Mouse (Mus musculus) spleen, embryonic (tissue): Measurements from ENCODE around the gene Tgm7.
"Not testable (repeated sequence)": the region's sequence is repeated elsewhere in the genome, so short reads cannot be mapped to it uniquely, and the experiment has no call there.

ENCODE experiments used
- CTCF ChIA-PET: fragments of 350-600 bp; sonication (Branson Sonifier 250); formaldehyde crosslinking; loops from one replicate; lab custom pipeline; 2022; lab: Charles Lee

Tgm7 gene

DNA sequence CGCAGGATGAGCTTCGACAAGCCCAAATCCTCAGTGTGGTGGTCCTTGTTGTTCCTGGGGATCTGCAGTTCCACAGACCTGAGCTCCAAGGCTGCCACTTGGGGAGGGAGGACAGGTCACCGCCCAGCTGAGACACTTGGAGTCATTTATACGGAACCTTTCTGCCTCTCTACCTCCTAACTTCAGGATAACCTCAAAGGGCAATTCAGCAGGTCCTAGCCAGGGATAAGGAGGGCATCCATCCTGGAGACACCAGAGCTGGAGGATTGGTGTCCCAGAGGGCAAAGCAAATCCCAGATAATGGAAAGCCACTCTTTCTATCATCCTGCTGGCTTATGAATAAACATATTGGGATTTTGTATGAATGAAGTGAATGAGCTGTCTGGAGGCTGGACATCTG lies at the start of gene Tgm7:
TSS of gene Tgm7 (minus strand) at position 101 of the 400 bp plus-strand sequence.
- CTCF ChIA-PET = no interaction called here

DNA sequence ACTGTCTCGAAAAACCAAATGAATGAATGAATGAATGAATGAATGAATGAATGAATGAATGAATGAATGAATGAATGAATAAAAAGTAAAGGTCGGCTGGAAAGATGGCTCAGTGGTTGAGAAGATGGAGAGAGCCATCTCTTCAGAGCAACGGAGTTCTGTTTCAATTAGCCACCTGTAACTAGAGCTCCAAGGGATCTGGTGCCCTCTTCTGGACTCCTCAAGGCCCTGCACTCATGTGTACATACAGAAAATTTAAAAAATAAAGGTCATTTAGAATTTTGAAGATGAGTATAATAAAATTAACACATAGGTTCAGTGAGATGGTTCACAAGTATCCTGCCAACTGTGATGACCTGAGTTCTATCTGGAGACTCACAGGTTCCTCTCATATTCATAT lies 43.5 kb upstream of the Tgm7 start:
- CTCF ChIA-PET = no interaction called here

DNA sequence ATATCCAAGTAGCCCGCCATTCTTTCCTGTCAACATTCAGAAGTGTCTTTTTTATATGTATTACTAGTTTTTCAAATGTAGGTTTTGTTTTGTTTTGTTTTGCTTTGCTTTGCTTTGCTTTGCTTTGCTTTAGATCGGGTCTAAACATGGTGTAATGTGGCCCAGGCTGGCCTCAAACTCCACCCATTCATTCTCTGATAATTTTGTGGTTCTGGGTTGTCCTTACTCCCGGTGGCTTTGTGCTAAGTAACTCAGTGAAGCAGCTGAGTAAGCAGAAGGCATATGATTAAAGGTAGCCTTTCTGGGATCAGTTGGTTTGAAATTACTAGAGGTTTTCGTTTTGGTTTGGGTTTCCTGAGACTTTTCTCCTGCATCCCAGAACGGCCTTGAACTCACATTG lies 40.1 kb upstream of the Tgm7 start:
- CTCF ChIA-PET = no interaction called here

DNA sequence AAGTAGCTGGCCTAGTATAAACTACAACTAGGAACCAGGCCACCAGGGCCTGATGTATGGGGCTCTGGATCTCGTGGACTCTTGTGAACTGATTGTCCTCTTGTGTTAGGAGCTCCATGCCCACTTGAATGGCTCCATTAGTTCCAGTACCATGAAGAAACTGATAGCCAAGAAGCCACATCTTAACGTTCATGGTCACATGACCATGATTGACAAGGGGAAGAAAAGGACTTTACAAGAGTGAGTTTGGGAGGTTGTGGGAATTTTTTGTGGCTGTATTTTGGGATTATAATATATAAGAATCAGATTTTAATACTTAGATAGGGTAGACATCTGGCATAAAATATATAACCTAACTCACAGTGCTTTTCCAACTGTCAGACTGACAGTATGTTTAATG lies 32.8 kb upstream of the Tgm7 start:
- CTCF ChIA-PET = no interaction called here

DNA sequence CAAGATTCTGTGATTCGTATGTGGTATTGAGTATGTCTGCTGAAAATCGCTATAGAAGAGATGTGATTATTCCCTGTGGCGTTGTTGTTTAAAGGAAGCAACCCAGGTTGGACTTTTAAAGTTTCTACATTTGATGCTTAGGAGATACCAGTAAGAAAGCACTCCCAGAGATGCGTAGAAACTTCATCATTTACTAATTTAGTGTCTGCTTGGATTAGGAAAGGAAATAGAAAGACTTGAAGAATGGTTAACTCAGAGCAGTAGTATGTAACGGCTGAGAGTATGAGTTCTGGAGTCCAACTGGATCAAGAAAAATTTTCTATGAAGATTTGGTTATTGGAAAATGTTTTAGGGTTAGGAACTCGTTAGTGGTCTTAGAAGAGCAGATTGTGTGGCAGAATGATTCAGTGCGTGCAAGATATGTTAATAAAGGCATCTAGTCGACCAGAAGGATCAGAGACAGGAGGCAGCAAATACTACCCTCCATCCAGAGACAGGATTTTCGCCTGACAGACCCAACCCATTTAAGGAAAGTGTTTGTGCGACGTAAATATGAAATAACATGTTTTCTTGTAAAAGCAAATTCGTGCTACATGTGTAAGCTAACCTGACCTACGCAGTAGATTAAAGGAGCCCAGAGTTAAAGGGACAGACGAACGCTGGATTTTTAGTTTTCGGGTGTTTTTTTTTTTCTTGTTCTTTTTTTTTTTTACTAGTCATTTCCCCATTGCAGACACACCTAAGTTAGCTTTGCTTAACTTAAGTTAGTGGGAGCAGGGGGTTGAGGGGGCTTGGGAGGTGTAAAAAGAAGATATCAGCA lies 31.8 kb upstream of the Tgm7 start:
- CTCF ChIA-PET = no interaction called here

DNA sequence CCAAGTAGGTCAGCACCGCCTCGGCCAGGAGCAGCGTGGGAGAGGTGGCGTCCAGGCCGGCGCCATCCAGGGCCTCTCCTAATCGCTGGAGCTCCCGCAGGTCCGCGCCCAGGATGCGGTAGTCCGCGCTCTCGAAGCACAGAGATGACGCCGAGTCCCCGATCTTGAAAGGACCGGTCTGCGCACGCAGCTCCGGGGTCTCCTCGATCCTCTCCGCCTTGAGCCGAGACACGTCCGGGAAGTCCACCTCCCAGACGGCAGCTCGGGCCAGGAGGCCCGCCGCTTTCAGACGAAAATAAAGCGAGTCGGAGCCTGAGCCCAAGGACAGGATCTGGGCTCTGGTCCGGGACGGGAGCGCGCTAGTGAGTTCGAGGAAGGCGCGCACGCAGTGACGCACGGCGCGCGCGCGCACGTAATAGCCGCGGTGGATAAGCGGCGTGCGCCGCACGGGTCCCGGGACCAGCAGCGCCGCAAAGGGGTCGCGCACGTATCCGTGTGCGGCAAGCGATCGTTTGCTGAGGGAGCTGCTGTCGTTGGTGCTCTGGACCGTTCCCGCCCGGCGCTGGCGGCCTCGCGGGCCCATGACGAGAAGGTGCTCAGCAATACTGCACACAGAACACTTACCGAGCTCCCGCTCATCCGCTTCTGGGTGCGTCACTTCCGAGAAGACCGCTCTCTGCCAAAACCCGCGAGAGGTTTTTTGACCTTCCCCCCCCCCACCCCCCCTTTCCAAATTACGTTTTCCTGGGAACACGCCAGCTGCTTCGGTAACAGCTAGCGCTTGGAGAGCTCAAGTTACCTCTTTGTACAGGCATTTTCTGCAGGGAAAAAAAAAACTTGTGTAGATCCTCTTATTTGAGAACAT lies 30.7 kb upstream of the Tgm7 start, which contains the start of the genes Adal and Lcmt2:
TSS of gene Adal (plus strand) at position 411 of the 865 bp plus-strand sequence.
TSS of gene Lcmt2 (minus strand) at position 636 of the 865 bp plus-strand sequence.
- CTCF ChIA-PET = interaction anchor here (0.7 kb wide), 1 partner anchor 29 kb away, joined by 4 read pairs; no protein-coding TSS in a partner anchor

DNA sequence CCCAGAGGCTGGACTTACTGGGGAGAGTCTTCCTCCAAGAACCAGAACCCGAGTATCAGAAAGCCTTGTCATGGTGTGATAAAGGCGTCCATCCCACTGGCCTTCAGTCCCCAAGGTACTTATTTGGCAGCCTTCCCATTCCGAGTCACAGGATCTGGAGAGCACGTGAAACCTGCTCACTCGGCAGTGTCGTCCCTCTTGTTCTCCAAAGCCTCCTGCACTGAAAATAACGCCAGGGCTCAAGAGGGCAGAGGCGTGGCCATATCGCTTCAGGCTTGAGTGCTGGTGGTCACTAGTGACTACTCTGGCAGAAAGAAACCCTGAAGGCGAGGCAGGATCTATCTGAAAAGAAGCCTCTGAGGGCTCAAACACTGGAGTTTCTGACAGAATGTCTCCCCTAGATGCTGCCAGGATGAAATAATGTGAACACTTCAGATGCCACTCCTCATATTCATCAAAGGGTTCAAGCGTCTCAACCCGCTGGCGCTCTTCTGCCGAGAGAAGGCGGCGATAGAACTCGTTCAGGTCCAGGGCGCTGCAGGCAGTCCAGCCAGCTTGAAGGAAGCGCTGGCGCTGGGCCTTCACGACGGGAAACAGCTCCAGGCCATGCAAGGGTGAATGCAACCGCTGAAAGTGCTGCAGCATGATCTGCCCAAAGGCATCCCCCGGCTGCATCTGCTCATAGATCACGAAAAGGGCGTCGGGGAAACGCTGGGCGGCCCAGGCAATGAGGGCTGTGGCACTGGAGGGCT lies 29.8 kb upstream of the Tgm7 start:
- CTCF ChIA-PET = no interaction called here

DNA sequence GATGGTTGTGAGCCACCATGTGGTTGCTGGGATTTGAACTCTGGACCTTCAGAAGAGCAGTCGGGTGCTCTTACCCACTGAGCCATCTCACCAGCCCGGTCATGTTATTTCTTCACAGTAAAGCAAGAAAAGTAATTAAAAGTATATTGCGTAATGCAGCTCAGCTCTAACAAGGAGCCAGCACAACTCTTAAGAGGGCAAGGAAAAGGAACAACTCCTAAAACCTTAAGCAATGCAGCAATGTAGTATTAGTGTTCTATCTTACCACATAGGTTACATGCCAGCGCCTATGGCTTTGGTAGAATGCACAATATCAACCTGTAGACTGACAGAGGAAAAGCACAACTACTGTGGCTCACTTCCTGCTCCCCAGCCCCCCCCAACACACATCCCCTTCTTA lies 27.8 kb upstream of the Tgm7 start:
- CTCF ChIA-PET = interaction anchor here (0.6 kb wide), 1 partner anchor 335 kb away, joined by 3 read pairs; no protein-coding TSS in a partner anchor

DNA sequence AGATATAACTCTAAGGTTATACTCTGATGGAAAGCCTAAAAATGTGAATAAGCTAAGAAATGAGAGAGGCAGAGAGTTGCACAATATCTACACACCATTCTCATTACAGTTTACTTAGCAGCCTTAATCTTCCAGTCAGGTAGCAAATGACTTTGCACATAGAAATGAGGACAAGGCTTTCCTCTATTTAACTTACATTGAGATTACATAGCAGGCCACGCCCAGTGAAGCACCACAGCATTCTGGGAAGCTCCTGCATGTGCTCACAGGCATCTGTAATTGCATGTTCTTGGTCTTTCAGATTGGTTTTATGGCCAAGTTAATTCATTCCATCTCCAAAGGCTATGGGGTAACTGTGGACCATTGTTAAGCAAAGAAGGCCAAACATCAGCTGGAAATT lies 23.2 kb upstream of the Tgm7 start:
- CTCF ChIA-PET = no interaction called here

DNA sequence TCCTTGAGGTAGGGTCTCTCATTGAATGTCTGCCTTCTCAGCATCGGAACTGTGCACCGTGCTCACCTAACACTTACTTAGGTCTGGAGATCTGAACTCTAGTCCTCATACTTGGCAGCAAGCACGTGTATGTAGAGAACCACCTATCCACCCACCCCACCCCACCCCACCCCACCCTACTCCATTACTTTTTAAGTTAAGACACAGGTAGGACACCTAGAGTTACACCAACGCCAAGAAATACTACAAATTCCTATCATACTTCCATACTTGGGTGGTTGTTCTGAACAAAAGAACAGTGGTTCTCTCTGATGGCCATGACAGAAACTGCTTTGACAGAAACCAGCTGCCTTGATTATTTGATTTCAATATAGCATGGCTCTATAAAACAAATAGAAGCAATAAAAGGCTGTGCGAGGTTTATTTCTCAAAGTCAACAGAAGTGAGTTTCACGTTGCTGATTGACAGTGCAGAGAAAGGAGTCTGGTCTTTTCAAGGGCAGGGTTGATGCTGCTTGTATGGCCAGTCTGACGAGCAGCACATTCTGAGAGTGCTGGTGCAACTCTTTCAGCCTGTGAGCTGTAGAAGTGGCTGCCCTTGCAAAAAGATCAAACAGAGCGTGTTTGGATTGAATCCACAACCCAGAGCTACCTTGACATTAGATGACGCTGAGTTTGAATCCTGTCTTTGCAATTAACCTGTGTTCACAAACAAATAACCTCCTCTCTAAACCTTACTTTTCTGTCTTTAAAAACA lies 19.4 kb upstream of the Tgm7 start:
- CTCF ChIA-PET = no interaction called here

DNA sequence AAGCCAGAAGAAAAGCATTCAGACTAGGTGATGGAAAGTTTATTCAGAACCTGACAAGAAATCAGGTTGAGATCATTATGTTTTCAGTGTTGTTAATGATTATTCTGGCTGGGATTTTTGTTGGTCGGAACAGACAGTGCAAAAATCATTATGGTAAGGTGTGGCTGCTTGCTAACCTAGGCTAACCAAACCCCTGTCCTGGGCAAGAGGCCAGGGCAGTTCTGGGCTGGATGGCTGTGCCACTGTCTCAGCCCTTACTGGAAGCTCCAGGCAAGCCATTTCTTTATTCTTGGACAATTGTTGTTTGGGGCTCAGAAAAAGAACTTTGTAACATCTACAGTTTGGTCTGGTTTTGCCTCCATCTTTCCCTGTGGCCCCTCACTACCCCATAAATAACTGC lies 17.9 kb upstream of the Tgm7 start:
- CTCF ChIA-PET = interaction anchor here (0.6 kb wide), 1 partner anchor 1829 kb away, joined by 3 read pairs; no protein-coding TSS in a partner anchor

DNA sequence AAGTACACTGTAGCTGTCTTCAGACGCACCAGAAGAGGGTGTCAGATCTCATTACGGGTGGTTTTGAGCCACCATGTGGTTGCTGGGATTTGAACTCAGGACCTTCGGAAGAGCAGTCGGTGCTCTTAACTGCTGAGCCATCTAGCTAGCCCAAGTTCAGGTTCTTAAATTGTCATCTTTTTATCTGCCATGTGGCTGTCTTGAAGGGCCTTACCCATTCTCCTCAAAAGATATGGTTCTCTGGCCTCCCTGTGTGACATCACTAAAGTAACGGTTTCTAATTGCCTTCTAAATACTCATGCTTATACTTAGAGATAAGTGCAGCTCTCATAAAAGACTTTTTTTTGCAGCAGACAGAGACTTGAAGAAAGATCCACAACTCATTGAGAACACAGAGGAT lies 16.7 kb upstream of the Tgm7 start:
- CTCF ChIA-PET = not testable (repeated sequence)

DNA sequence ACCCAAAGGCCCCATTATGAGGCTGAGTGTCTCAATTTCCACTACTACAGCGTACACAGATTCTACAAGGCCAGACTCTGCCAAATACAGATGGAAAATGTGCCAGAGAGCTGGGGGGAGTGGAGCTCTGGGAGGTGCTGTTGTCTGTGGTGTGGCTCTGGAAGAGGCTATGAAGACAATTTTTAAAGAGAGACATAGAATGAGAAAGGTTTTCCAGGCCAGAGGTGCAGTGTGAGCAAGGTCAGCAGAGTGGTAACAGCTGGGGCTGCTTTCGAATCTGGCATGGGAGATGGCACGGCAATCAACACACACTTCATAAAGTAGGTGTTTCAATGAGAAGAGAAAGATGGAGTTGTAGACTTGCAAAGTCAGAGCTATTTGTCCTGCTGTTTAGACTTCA lies 9.7 kb upstream of the Tgm7 start:
- CTCF ChIA-PET = no interaction called here

DNA sequence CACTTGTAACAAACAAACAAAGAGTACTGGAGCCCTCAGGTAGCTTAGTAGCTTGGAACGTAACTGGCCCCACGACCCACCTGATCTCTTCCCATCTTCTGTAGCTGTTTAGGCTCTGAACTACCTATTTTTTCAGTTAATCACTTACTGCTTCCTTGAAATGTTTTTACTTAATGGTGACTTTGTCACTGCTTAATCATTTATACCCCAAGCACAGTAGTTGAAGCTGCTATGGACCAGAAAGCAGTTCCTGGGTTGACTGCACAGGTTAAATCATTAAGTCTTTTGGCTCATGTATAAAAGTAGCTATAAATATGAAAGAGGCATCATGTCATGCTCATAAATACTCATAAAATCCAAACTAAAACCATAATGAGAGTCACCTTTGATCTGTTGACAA lies 5.8 kb upstream of the Tgm7 start:
- CTCF ChIA-PET = no interaction called here

DNA sequence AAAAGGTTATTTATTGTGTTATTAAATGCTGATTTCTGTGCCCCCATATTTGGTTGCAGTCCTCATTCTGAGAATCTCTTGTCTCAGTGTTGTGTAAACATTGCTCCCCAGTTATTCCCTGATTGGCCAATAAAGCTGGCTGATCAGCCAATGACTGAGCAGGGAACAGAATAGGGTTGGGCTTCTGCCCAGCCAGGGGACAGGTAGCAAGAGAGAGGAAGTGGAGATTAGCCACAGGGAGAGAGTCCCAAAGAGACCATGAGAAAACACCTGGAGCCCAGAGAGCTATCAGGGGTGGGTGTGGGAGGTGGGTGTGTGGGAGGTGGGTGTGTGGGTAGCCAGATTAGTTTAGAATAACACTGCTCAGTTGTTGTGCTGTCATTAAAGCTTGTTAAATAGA lies 3.7 kb downstream of the Tgm7 start:
- CTCF ChIA-PET = no interaction called here

DNA sequence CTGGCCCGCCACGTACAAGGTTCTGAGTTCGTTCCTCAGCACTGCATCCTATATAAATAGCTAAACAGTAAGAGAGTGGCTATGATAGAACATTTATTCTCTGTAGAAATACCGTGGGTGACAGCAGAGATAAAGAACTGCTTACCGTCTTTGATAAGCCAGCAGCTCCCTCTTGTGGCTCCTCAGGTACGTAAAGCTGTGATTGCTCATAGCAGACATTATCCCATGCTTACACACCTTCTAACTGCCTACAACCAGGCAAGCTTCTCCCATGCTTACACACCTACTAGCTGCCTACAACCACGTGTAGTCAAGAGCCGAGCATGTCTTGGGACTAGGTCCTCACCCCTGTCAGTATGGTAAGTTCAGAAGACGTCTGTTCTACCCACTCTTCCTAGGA lies 7.5 kb downstream of the Tgm7 start:
- CTCF ChIA-PET = interaction anchor here (0.6 kb wide), 1 partner anchor 152 kb away, joined by 3 read pairs; no protein-coding TSS in a partner anchor

DNA sequence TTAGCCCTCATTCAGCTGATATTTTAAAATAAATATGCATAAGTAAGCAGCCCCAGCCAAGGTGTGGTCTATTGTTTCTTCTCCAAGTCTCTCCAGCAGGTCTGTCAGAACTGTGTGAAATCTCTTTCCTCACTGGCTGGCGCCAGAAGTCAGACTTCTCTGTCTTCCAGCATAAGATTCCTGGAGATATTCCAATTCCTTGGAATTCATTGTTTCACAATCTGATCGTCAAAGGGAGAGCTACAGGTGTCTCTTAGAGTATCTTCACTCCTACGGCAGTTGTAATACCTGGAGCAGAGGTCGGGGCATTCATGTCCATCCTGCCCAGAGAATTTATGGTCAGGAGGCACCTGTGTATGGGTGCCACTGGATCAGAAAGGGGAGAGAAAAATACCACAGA lies 19.8 kb downstream of the Tgm7 start:
- CTCF ChIA-PET = no interaction called here

DNA sequence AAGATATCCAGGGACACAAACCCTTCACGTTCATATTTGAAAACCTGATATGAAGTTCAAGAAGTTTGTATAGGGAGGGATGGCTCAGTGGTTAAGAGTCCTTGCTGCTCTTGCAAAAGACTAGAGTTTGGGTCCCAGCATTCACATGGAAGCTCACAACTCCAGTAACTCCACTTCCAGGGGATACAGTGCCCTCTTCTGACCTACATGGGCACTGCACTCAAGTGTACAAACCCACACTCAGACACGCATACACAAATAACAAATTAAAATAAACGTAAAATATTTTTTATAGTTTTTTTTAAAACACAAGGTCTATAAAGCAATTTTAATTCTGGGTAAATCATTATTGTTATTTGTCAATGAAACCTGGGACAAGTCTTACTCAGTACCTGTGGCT lies 21.1 kb downstream of the Tgm7 start:
- CTCF ChIA-PET = no interaction called here

DNA sequence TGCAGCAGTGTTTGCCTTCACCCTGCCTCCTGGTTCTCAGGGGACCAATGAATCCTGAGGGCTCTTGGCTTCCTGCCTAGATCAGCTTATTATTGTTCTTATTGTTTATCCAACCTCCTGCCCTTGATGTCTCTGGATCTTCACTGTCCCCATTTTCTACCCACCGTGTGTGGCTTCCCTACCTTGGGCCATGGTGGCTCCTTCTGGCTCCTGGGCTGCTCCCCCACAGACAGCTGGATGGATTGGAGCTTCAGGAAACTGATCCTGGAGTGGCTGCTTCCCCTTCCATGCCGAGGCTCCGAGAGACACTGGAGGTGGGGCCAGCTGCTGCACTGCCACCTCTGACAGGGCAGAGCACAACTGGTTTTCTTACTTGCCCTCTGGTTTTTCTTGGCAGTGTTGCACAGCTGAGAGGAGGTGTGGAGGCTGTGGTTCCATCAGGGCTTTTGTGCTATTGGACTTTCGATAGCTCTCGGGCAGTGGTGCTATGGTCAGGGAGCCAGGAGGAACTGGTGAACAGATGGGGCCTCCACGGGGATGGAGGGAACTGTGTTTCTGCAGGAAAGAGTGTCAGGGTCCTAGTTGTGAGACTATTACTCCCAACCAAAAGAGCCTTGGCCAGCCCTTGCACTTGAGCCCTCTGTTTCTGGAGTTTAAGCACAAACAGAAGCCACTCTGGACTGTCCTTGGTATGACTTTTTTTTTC lies 24.0 kb downstream of the Tgm7 start, which contains the start of gene Tgm5:
TSS of gene Tgm5 (minus strand) at position 362 of the 706 bp plus-strand sequence.
- CTCF ChIA-PET = no interaction called here

DNA sequence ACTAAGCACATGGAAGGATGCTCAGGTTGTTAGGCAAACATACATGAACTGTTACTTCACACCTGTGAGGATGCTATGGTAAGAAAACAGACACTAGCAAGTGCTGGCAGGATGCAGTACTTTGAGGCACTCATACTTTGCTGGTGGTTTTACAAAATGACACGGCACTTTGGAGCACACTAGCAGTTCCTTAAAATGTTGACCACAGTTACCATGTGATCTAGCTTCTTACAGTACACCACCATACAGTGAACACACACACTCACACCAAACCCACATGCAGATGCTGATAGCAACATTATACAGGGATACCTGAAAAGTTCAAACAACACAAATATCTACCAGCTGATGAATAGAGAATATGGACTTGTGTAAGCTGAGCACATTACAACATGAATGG lies 27.0 kb downstream of the Tgm7 start:
- CTCF ChIA-PET = no interaction called here
